ENCODE assay signal across 18 mouse cellular contexts in the genomic region with DNA sequence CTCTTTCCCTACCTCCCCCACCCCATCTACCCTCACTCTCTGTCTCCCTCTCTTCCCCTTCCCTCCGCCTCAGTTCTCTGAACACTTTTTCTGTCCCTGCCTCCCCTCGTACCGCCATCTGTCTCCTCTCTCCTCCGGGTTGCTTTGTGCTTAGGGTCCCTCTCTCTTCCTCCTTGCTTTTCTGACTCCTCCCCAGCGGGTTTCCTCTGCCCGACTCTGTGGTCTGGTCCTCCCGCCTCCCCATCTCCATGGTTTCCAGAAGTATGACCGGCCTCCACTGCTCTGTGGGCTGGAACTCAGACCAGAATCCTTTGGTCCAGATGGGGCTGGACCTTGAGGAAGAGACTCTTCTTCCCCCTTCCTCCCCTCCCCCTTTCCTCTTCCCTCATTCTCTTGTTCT. TPM values are rescaled to one million over a fixed set of nuclear protein-coding genes. Genes with fewer than 3 reads are reported as not detected.
DNase-seq lines count a peak whose midpoint lies in the region; ATAC-seq lines count a peak whose summit lies in the region.
"Had no signal": no experiment of that assay in that cellular context is flagged by ENCODE, and none has a peak within 500 bp of the region (broad histone marks: within the 10 kb centered on the region; RNA-seq: fewer than 3 reads in every experiment).

No protein-coding gene starts in this region.

- H3K9ac ChIP-seq in forebrain, embryonic 15.5 days (replicated peaks): no peak overlapping the region
- no peak overlapping the region for H3K9ac ChIP-seq in hindbrain, embryonic 12.5 days
- H3K9ac ChIP-seq in midbrain, embryonic 14.5 days (replicated peaks; ENCODE audit: low read length): no peak overlapping the region; the same call in 1 of the 2 replicates
- H3K9ac ChIP-seq: liver, embryonic 14.5 days had no signal

- no peak for DNase-seq in forebrain, embryonic 10.5 days (ENCODE audit: extremely low spot score, low spot score)
- peak; percentile 79 for DNase-seq in embryo, embryonic 10.5 days (ENCODE audit: low spot score)
- peak; percentile 60 for DNase-seq in midbrain, embryonic 14.5 days
- no peak for DNase-seq in layer of hippocampus, postnatal 14 days (ENCODE audit: low spot score in 2 of 2)
- DNase-seq in liver: no peak
- no peak for DNase-seq in kidney, postnatal 10 days
- DNase-seq: heart, adult 2 months; kidney, adult 9 months; right cerebral cortex, postnatal 4 days had no signal

- peaks cover 100% of the 10 kb centered on the region for H3K27me3 ChIP-seq in forebrain, embryonic 10.5 days (ENCODE audit: poor library complexity, severe bottlenecking)
- peaks cover 92% of the 10 kb centered on the region for H3K27me3 ChIP-seq in forebrain, embryonic 15.5 days
- H3K27me3 ChIP-seq in hindbrain, embryonic 12.5 days: peaks cover 98% of the 10 kb centered on the region
- peaks cover 48% of the 10 kb centered on the region for H3K27me3 ChIP-seq in midbrain, embryonic 14.5 days (ENCODE audit: control insufficient read depth, insufficient read depth, low read length)

- no peak for ATAC-seq in forebrain, embryonic 15.5 days (replicated peaks)
- ATAC-seq in hindbrain, embryonic 12.5 days (ENCODE audit: low FRiP score): peak; percentile 53; the same call in 1 of the 2 replicates
- no peak for ATAC-seq in midbrain, embryonic 14.5 days (ENCODE audit: low FRiP score, low TSS enrichment)
- ATAC-seq: forebrain, embryonic 16.5 days; Patski had no signal

- WGBS in forebrain, embryonic 10.5 days: 1% methylated on average over 8 of the region's 8 CpGs
- WGBS in forebrain, embryonic 15.5 days: 5% methylated on average over 8 of the region's 8 CpGs
- under 1% methylated on average over 8 of the region's 8 CpGs for WGBS in hindbrain, embryonic 12.5 days
- WGBS in midbrain, embryonic 14.5 days: under 1% methylated on average over 8 of the region's 8 CpGs

- H3K9me3 ChIP-seq in forebrain, embryonic 10.5 days: 0 out of 2 replicates have a peak, but pooled peaks cover 7% of the 10 kb centered on the region
- H3K9me3 ChIP-seq in forebrain, embryonic 15.5 days: no peaks in the 10 kb centered on the region
- no peaks in the 10 kb centered on the region for H3K9me3 ChIP-seq in hindbrain, embryonic 12.5 days (replicated peaks)
- H3K9me3 ChIP-seq in midbrain, embryonic 14.5 days (ENCODE audit: control insufficient read depth, low read length): no peaks in the 10 kb centered on the region

- no peak overlapping the region for H3K4me2 ChIP-seq in forebrain, embryonic 15.5 days (replicated peaks)
- peak overlapping the region; percentile 31 for H3K4me2 ChIP-seq in hindbrain, embryonic 12.5 days (replicated peaks)
- peak overlapping the region; percentile 59 for H3K4me2 ChIP-seq in midbrain, embryonic 14.5 days (ENCODE audit: low read length)

- peak overlapping the region; percentile 36 for H3K4me3 ChIP-seq in forebrain, embryonic 10.5 days
- H3K4me3 ChIP-seq in forebrain, embryonic 15.5 days: no peak overlapping the region
- no peak overlapping the region for H3K4me3 ChIP-seq in hindbrain, embryonic 12.5 days
- H3K4me3 ChIP-seq in midbrain, embryonic 14.5 days (replicated peaks; ENCODE audit: low read depth, low read length): no peak overlapping the region
- H3K4me3 ChIP-seq: heart, adult 2 months; limb, embryonic 10.5 days had no signal

- no peaks in the 10 kb centered on the region for H3K36me3 ChIP-seq in forebrain, embryonic 10.5 days (replicated peaks)
- H3K36me3 ChIP-seq in forebrain, embryonic 15.5 days: no peaks in the 10 kb centered on the region
- no peaks in the 10 kb centered on the region for H3K36me3 ChIP-seq in hindbrain, embryonic 12.5 days
- H3K36me3 ChIP-seq in midbrain, embryonic 14.5 days (ENCODE audit: control insufficient read depth, insufficient read depth, low read length): no peaks in the 10 kb centered on the region
- H3K36me3 ChIP-seq: limb, embryonic 10.5 days had no signal

- peak overlapping the region; percentile 75 for H3K27ac ChIP-seq in forebrain, embryonic 10.5 days
- H3K27ac ChIP-seq in forebrain, embryonic 15.5 days (replicated peaks): no peak overlapping the region
- H3K27ac ChIP-seq in hindbrain, embryonic 12.5 days: no peak overlapping the region
- peak overlapping the region; percentile 32; the same call in 1 of the 2 replicates for H3K27ac ChIP-seq in midbrain, embryonic 14.5 days (replicated peaks; ENCODE audit: low read depth, low read length)
- H3K27ac ChIP-seq: heart, adult 2 months; limb, embryonic 10.5 days; liver, embryonic 14.5 days had no signal

- peaks cover 83% of the 10 kb centered on the region for H3K4me1 ChIP-seq in forebrain, embryonic 10.5 days
- H3K4me1 ChIP-seq in forebrain, embryonic 15.5 days: peaks cover 18% of the 10 kb centered on the region
- H3K4me1 ChIP-seq in hindbrain, embryonic 12.5 days: peaks cover 61% of the 10 kb centered on the region
- H3K4me1 ChIP-seq in midbrain, embryonic 14.5 days (ENCODE audit: control insufficient read depth, insufficient read depth, low read length): peaks cover 31% of the 10 kb centered on the region

RNA-seq across cellular contexts. Expression of a gene that starts 2.9 kb away (rescaled TPM):
- 2.2 and 2.4 TPM in 2 replicates for polyA plus RNA-seq in forebrain, embryonic 10.5 days (2016; fragmentation: Nextera tagmentation; extraction: Ambion mirVana)
- polyA plus RNA-seq in forebrain, embryonic 15.5 days (2015; fragmentation: Nextera tagmentation; extraction: Ambion mirVana): 0.08 TPM in 1 of 2 replicates, not detected in the other
- 1.1 and 1.6 TPM in 2 replicates for polyA plus RNA-seq in hindbrain, embryonic 12.5 days (2016; fragmentation: Nextera tagmentation; extraction: Ambion mirVana)
- 9.1 and 9.2 TPM in 2 replicates for polyA plus RNA-seq in midbrain, embryonic 14.5 days (2014; fragmentation: Nextera tagmentation; extraction: Ambion mirVana)
- under 1 TPM in 1 of 2 experiments, not detected in 1; 0.07 TPM for total RNA-seq in layer of hippocampus, postnatal 14 days (2021)
- total RNA-seq: heart, adult 2 months had no signal
- polyA plus RNA-seq: cortical plate, adult 2 months; forebrain, embryonic 16.5 days; heart, adult 2 months; heart, embryonic 16.5 days; large intestine, adult 2 months; liver, embryonic 14.5 days; Patski had no signal

Comparison
In these comparisons a context has a peak if more than half of its experiments do, and no peak if none do; other contexts are left out.
1. H3K27ac ChIP-seq: peak in forebrain, embryonic 10.5 days (single experiment) and midbrain, embryonic 14.5 days (single experiment); none in forebrain, embryonic 15.5 days (single experiment) and hindbrain, embryonic 12.5 days (single experiment).
2. DNase-seq: peak in embryo, embryonic 10.5 days (single experiment) and midbrain, embryonic 14.5 days (single experiment); none in forebrain, embryonic 10.5 days (single experiment), layer of hippocampus, postnatal 14 days (0 of 2), liver (single experiment) and kidney, postnatal 10 days (single experiment).